Mouse (Mus musculus): ENCODE data around the gene P4htm. TPM values are rescaled to one million over a fixed set of nuclear protein-coding genes. Genes with fewer than 3 reads are reported as not detected.

Gene P4htm
- polyA plus RNA-seq, 1 experiment from 2014 or later: 37.3 TPM

DNA sequence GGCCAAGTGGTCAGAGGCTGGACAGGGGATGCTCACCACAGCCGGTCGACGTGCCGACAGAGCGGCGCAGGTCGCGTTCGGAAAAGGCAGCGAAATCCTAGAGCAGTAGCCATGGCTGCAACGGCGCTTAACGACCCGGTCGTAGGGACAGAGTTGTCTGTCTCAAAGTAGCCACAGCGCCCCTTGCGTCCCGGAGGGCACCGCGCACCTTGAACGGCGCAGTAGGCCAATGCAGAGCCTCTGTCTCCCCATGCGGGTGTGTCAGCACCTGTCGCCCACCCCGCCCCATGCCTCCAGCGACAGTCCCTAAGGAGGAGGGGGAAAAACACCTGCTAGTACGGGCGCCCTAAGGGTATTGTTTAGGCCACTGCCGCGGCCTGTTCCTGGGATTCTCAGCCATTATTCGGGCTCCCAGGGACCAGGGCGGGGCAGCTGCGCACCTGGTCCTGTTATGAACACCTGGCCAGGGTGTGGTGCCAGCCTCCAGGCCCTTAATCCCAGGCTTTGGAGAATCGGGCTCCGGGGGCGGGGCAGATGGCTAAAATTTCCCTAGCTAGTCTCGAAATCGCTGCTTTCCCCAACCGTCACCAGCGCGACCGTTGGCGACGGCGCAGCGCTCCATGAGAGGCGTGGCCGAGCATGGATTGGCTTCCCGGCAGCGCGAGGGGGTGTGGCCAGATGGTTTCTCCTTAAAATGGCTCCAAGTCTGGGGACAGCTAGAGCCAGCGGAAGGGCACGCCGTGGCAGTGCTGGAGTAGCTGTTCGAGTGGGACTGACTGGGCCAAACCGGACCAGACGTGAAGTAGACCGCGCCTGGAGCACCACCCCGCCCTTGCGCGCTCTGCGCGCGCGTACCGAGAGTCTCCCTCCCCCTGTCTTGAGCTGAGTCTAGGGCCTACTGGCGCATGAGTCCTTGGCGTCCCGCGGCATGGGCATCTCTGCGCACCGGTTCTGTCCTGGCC is 30.4 kb downstream of the P4htm start, which contains the start of gene Ndufaf3:
Ndufaf3 (minus strand) TSS at position 620 of the 962 bp plus-strand sequence.
- under 1% methylated on average over 72 of the region's 73 CpGs for WGBS
- peaks cover 29% of the 10 kb centered on the region for H3K36me3 ChIP-seq (ENCODE audit: control insufficient read depth, insufficient read depth, low read length)

DNA sequence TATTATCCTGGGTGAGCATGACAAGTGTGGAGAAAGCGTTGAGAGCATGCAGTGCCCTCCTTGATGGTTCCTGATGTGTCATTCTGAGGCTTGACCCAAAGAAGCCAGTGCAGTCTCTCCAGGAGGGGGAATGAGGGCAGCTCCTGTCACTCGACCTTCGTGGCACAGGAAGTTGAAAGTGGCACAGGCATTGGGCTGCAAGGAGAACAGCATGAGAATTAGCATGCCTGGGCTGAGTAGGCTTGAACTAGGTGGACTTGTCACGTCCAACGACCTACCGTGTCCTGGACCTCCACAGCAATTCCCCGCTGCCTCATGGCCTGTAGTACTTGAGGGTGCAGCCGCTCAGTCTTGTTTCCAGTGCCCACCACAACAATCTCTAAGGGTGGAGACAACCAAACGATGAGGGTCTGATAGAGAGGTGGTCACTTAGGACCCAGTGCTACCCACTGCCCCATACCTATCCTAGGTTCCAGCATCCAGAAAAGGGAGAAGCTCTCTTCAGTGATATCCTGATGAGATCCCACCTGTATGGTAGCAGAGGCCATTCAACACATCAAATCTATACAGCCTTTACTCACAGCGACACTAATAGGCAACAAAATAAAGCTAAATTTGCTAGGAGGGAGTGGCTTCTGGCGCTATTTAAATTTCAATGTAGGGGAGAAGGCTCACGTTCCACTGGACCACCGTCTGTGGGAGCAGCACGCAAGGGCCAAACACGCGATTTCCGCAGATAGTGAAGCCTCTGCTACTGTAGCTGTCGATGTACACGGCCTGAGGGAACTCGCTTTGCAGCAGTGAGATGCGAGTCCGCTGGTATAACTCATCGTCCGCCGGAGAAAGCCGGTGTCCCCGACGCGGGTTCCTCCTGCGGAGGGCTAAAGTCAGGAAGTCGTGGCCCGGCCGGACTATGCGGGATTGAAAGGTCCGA is 31.3 kb downstream of the P4htm start:
- WGBS: 10% methylated on average over 35 of the region's 35 CpGs
- Histone ChIP-seq H3K9ac (replicated peaks; ENCODE audit: low read depth, low read length) (peak overlapping the region; percentile 65), H3K27me3 (ENCODE audit: control insufficient read depth, insufficient read depth, low read length) (no peaks in the 10 kb centered on the region), H3K9me3 (ENCODE audit: control insufficient read depth, low read length) (no peaks in the 10 kb centered on the region), H3K4me1 (ENCODE audit: control insufficient read depth, insufficient read depth, low read length) (peaks cover 26% of the 10 kb centered on the region), H3K27ac (ENCODE audit: low read depth, low read length) (peak overlapping the region; percentile 93), H3K4me3 (ENCODE audit: low read depth, low read length) (peak overlapping the region; percentile 73), H3K36me3 (ENCODE audit: control insufficient read depth, insufficient read depth, low read length) (peaks cover 24% of the 10 kb centered on the region), H3K4me2 (ENCODE audit: low read depth, low read length) (peak overlapping the region; percentile 80)
- ATAC-seq (ENCODE audit: low read depth): no peak

More for the DNA sequence above, 30.4 kb downstream of the P4htm start, which contains the start of gene Ndufaf3:
- Histone ChIP-seq H3K4me1 (ENCODE audit: control insufficient read depth, insufficient read depth, low read length) (peaks cover 26% of the 10 kb centered on the region), H3K9me3 (ENCODE audit: control insufficient read depth, low read length) (no peaks in the 10 kb centered on the region), H3K27me3 (ENCODE audit: control insufficient read depth, insufficient read depth, low read length) (no peaks in the 10 kb centered on the region), H3K9ac (replicated peaks; ENCODE audit: low read depth, low read length) (peak within 1 kb of the TSS; percentile 65), H3K4me3 (ENCODE audit: low read depth, low read length) (peak within 1 kb of the TSS; percentile 73), H3K4me2 (ENCODE audit: low read depth, low read length) (peak within 1 kb of the TSS; percentile 80), H3K27ac (ENCODE audit: low read depth, low read length) (peak within 1 kb of the TSS; percentile 93)
- ATAC-seq (ENCODE audit: low read depth): peak; percentile 85

DNA sequence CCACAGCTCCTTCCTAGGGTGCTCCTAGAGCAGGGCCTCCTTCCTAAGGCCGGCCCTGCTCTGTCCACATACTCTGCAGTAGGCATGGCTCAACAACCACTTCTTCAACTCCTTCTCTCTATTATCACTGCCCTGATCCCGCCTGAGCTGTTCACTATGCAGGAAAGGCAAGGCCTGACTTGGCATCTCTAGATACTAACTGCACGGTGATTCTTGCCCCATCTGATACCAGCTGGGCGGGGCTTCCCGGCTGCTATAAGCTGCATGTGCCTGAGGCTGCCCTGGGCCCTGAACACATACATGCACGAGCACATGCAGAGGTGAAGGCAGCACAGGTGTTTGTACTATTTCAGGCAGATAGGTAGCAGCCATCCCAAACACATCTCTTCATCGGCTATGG is 33.3 kb downstream of the P4htm start:
- Histone ChIP-seq H3K4me1 (ENCODE audit: control insufficient read depth, insufficient read depth, low read length) (peaks cover 18% of the 10 kb centered on the region), H3K4me2 (ENCODE audit: low read depth, low read length) (no peak overlapping the region), H3K36me3 (ENCODE audit: control insufficient read depth, insufficient read depth, low read length) (peaks cover 24% of the 10 kb centered on the region), H3K9me3 (ENCODE audit: control insufficient read depth, low read length) (no peaks in the 10 kb centered on the region), H3K27ac (ENCODE audit: low read depth, low read length) (no peak overlapping the region), H3K4me3 (ENCODE audit: low read depth, low read length) (no peak overlapping the region), H3K9ac (replicated peaks; ENCODE audit: low read depth, low read length) (no peak overlapping the region), H3K27me3 (ENCODE audit: control insufficient read depth, insufficient read depth, low read length) (no peaks in the 10 kb centered on the region)
- WGBS: 90% methylated on average over 7 of the region's 7 CpGs
- ATAC-seq (ENCODE audit: low read depth): no peak

DNA sequence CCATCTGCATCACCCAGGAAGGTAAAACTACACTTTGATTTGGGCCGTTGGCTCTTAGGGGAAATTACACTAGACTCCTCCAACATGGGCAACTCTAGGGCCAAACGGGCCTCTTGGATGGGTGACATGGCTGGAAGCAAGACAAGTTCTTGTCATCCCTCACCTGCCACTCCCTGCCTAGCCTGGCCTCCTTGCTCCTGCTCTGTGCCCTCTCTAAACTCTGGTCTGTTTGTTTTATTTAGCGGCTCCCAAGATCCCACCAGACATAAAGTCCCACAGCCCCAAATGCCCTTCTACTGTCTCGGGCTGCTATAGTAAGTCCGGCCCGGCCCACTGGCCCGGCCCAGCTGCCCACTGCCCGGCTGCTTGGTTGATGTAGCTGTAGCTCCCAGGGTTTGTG is 33.8 kb downstream of the P4htm start:
- ATAC-seq (ENCODE audit: low read depth): no peak
- peaks cover 18% of the 10 kb centered on the region for H3K4me1 ChIP-seq (ENCODE audit: control insufficient read depth, insufficient read depth, low read length)
- H3K9me3 ChIP-seq (ENCODE audit: control insufficient read depth, low read length): no peaks in the 10 kb centered on the region
- H3K27me3 ChIP-seq (ENCODE audit: control insufficient read depth, insufficient read depth, low read length): no peaks in the 10 kb centered on the region
- peaks cover 29% of the 10 kb centered on the region for H3K36me3 ChIP-seq (ENCODE audit: control insufficient read depth, insufficient read depth, low read length)
- WGBS: 95% methylated on average over 8 of the region's 8 CpGs
- H3K4me3 ChIP-seq (ENCODE audit: low read depth, low read length): no peak overlapping the region
- no peak overlapping the region for H3K27ac ChIP-seq (ENCODE audit: low read depth, low read length)
- H3K4me2 ChIP-seq (ENCODE audit: low read depth, low read length): no peak overlapping the region
- H3K9ac ChIP-seq (replicated peaks; ENCODE audit: low read depth, low read length): no peak overlapping the region

DNA sequence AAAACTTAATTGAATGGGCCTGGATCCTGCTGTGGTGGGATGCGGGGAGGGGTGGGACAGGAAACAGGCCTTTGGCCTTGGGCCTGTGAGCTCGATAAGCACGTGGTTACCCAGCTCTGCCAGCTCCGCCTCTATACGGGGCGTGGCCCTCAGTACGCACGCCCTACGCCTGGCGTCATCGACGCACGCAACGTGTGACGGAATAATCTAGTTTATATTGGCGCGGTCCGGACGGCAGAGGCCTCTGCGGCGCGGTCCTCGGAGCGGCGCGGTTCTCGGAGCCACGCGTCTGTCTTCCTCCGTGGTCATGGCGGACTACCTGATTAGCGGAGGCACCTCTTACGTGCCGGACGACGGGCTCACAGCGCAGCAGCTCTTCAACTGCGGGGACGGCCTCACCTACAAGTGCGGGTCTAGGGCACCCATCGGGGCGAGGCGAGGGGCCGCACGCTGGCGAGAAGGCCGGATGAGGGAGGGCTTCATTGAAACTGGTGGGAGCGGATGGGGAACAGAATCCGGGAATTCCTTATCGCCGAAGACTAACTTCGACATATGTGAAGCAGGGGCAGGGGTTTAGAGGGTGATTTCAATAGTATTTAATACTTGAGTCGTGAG is 37.1 kb downstream of the P4htm start, which contains the start of gene Impdh2:
Impdh2 (plus strand) TSS at position 60 of the 615 bp plus-strand sequence.
- peak; percentile 98 for ATAC-seq (ENCODE audit: low read depth)
- under 1% methylated on average over 51 of the region's 53 CpGs for WGBS
- peak within 1 kb of the TSS; percentile 54 for H3K4me3 ChIP-seq (ENCODE audit: low read depth, low read length)
- H3K36me3 ChIP-seq (ENCODE audit: control insufficient read depth, insufficient read depth, low read length): peaks cover 46% of the 10 kb centered on the region
- H3K4me2 ChIP-seq (ENCODE audit: low read depth, low read length): peak within 1 kb of the TSS; percentile 92
- H3K9me3 ChIP-seq (ENCODE audit: control insufficient read depth, low read length): no peaks in the 10 kb centered on the region
- no peaks in the 10 kb centered on the region; the same call in 1 of the 2 replicates for H3K4me1 ChIP-seq (ENCODE audit: control insufficient read depth, insufficient read depth, low read length)
- peak within 1 kb of the TSS; percentile 72 for H3K9ac ChIP-seq (replicated peaks; ENCODE audit: low read depth, low read length)
- peak within 1 kb of the TSS; percentile 74 for H3K27ac ChIP-seq (ENCODE audit: low read depth, low read length)
- no peaks in the 10 kb centered on the region for H3K27me3 ChIP-seq (ENCODE audit: control insufficient read depth, insufficient read depth, low read length)

DNA sequence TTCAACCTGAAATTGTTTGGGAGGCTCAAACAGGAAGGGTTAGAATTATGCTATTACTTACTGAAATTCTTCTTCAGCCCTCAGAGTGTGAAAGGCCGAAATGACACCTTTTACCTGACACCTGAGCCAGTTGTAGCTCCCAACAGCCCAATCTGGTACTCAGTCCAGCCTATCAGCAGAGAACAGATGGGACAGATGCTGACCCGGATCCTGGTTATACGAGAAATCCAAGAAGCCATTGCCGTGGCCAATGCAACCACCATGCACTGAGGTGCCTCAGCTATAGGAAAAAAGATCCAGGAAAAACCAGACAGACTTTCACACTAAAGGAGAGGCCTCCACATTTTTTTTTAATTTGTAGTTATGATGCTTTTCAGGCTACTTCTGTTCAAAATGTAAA is 38.3 kb downstream of the P4htm start:
- peaks cover 46% of the 10 kb centered on the region for H3K36me3 ChIP-seq (ENCODE audit: control insufficient read depth, insufficient read depth, low read length)
- no peaks in the 10 kb centered on the region for H3K27me3 ChIP-seq (ENCODE audit: control insufficient read depth, insufficient read depth, low read length)
- no peak for ATAC-seq (ENCODE audit: low read depth)
- no peak overlapping the region for H3K27ac ChIP-seq (ENCODE audit: low read depth, low read length)
- WGBS: 86% methylated on average over 4 of the region's 4 CpGs
- H3K4me3 ChIP-seq (ENCODE audit: low read depth, low read length): no peak overlapping the region
- no peaks in the 10 kb centered on the region; the same call in 1 of the 2 replicates for H3K4me1 ChIP-seq (ENCODE audit: control insufficient read depth, insufficient read depth, low read length)
- no peak overlapping the region for H3K9ac ChIP-seq (replicated peaks; ENCODE audit: low read depth, low read length)
- H3K4me2 ChIP-seq (ENCODE audit: low read depth, low read length): no peak overlapping the region
- H3K9me3 ChIP-seq (ENCODE audit: control insufficient read depth, low read length): no peaks in the 10 kb centered on the region

DNA sequence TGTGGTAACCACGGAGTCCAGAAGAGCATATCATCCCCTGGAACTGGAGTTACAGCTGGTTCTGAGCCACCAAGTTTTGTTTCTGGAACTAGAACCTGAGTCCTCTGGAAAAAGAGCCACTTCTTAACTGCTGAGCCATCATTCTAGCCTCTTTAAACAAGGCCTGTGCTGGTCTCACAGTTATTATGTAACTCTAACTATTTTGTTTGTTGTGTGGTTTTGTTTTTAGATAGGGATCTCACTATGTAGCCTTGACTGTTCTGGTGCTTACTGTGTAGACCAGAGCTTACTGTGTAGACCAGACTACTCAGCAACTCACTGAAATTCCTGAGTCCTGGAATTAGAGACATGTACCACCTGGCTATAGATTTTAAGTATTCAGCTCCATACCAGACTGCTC is 50.6 kb downstream of the P4htm start:
- H3K4me1 ChIP-seq (ENCODE audit: control insufficient read depth, insufficient read depth, low read length): no peaks in the 10 kb centered on the region
- no peaks in the 10 kb centered on the region for H3K9me3 ChIP-seq (ENCODE audit: control insufficient read depth, low read length)
- H3K4me3 ChIP-seq (ENCODE audit: low read depth, low read length): no peak overlapping the region
- WGBS: 93% methylated on average over 1 of the region's 1 CpGs
- H3K4me2 ChIP-seq (ENCODE audit: low read depth, low read length): no peak overlapping the region
- H3K27ac ChIP-seq (ENCODE audit: low read depth, low read length): no peak overlapping the region
- ATAC-seq (ENCODE audit: low read depth): no peak
- no peaks in the 10 kb centered on the region for H3K27me3 ChIP-seq (ENCODE audit: control insufficient read depth, insufficient read depth, low read length)
- H3K9ac ChIP-seq (replicated peaks; ENCODE audit: low read depth, low read length): no peak overlapping the region
- peaks cover 33% of the 10 kb centered on the region for H3K36me3 ChIP-seq (ENCODE audit: control insufficient read depth, insufficient read depth, low read length)

DNA sequence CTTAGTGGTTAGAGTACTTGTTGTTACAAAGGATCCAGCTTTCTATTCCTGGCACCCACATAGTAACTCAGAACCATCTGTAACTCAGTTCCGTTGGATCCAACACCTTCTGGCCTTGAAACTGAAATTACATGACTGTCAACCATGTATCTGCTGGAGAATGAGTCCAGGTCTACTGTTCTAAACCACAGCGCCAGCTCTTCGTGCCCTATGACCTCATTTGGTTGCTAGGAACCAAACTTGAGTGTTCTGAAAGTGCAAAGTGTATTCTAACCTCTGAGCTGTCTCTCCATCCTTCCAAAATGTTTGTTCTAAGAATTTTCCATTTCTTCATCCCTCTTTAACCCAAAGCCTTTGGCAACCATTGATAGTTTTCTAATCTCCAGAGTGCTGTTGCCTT is 51.5 kb downstream of the P4htm start:
- no peaks in the 10 kb centered on the region for H3K9me3 ChIP-seq (ENCODE audit: control insufficient read depth, low read length)
- WGBS: 98% methylated on average over 3 of the region's 3 CpGs
- no peaks in the 10 kb centered on the region for H3K27me3 ChIP-seq (ENCODE audit: control insufficient read depth, insufficient read depth, low read length)
- no peak overlapping the region for H3K4me3 ChIP-seq (ENCODE audit: low read depth, low read length)
- no peak overlapping the region for H3K4me2 ChIP-seq (ENCODE audit: low read depth, low read length)
- no peak overlapping the region for H3K9ac ChIP-seq (replicated peaks; ENCODE audit: low read depth, low read length)
- H3K27ac ChIP-seq (ENCODE audit: low read depth, low read length): no peak overlapping the region
- H3K4me1 ChIP-seq (ENCODE audit: control insufficient read depth, insufficient read depth, low read length): no peaks in the 10 kb centered on the region
- H3K36me3 ChIP-seq (ENCODE audit: control insufficient read depth, insufficient read depth, low read length): peaks cover 35% of the 10 kb centered on the region
- ATAC-seq (ENCODE audit: low read depth): no peak
